Mouse (Mus musculus) gastrocnemius, adult 2 months (tissue): ENCODE results near the gene Klhdc9. TPM values are rescaled to one million over a fixed set of nuclear protein-coding genes. Genes with fewer than 3 reads are reported as not detected.

ENCODE experiments used
- DNase-seq: peaks from one replicate; pipeline ENCODE4 v3.0.0; 2022
- H3K27ac ChIP-seq: fragments of 200-600 bp; 2 replicates; pipeline ENCODE4 v1.8.1; 2022; ENCODE audit warnings: mild to moderate bottlenecking
- H3K4me3 ChIP-seq: fragments of 200-600 bp; 2 replicates; pipeline ENCODE4 v1.8.1; 2022; ENCODE audit warnings: mild to moderate bottlenecking, moderate library complexity
- CTCF ChIP-seq: fragments of 200-600 bp; IDR thresholded peaks from 2 replicates; pipeline ENCODE4 v1.8.1; 2022; ENCODE audit warnings: antibody characterized with exemption, mild to moderate bottlenecking, moderate library complexity
- intact Hi-C: fragments of 180-260 bp; cut with DNase I; formaldehyde crosslinking; loops from one replicate; pipeline ENCODE4 v1.15.1; 2025
- total RNA-seq, 2 experiments: library from RNA; stranded (reverse); gene quantifications; 2 replicates each; pipeline ENCODE4 v1.2.3; 2021

Klhdc9 gene
- total RNA-seq, 2 experiments from 2014 or later, result not detected

DNA sequence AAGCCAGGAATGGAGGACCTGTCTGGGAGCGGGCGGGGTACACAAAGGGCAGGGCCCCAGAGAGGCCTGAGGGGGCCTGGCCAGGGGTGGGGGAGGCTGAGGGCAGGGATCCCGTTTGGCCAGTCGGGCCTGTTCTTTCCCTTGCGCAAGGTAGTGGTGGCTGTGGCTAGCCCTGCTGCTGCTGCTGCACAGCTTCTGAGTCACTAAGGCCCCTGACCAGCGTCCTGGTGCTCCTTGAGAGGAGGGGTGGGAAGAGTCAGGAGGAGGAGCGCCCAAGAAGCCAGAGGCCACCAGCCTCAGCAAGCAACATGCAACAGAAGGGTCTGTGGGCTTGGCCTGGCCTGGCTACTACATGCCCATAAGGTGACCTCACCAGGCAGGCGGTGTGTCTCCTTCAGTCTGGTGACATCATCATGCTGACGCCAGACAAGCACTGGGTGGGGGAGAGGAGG, 15.1 kb upstream of the Klhdc9 start:
- no peak for TF ChIP-seq CTCF
- Histone ChIP-seq H3K4me3 (no peak overlapping the region), H3K27ac (no peak overlapping the region)
- intact Hi-C loops, result no loop called here
- no peak for DNase-seq

DNA sequence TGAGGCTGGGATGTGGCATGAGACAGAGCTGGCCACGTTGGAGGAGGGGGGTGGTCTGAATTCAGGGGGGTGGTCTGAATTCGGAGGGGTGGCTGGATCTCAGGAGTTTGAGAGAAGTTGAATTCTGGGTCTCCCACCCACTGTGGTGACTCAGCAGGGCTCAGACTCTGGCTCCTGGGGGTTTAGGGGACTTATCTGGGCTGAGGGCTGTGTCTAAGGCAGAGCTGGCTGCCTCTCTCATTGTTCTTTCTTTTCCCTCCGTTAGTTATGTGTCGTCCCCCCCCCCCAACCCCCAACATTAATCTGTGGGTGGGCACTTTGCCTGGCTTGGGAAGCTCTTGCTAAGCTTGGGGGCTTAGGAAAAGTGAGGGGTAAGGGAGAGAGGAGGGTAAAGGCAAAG, 13.3 kb upstream of the Klhdc9 start:
- Histone ChIP-seq H3K27ac (no peak overlapping the region), H3K4me3 (no peak overlapping the region)
- intact Hi-C loops, result no loop called here
- no peak for TF ChIP-seq CTCF
- DNase-seq, result no peak

DNA sequence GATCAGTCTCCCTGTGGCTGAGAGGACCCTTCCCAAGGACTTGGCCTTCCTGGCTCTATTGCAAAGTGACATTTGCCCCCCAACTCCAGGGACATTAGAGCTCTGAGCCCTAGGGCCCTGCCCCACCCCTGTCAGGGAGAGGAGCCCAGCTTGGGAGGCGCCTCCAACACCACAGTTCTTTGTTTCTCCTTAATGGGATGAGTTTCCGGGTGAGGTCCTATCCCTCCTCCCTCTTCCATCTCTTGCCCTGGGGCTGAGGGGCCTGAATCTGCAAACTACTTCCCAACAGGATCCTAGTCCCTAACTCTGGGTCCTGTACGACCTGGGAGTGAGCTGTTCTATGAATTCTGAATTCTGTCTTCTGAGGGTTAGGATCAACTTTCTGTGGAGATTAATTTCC, 12.3 kb upstream of the Klhdc9 start:
- intact Hi-C loops, result no loop called here
- H3K4me3 ChIP-seq, result no peak overlapping the region
- DNase-seq, result no peak
- TF ChIP-seq CTCF, result no peak
- H3K27ac ChIP-seq, result no peak overlapping the region

DNA sequence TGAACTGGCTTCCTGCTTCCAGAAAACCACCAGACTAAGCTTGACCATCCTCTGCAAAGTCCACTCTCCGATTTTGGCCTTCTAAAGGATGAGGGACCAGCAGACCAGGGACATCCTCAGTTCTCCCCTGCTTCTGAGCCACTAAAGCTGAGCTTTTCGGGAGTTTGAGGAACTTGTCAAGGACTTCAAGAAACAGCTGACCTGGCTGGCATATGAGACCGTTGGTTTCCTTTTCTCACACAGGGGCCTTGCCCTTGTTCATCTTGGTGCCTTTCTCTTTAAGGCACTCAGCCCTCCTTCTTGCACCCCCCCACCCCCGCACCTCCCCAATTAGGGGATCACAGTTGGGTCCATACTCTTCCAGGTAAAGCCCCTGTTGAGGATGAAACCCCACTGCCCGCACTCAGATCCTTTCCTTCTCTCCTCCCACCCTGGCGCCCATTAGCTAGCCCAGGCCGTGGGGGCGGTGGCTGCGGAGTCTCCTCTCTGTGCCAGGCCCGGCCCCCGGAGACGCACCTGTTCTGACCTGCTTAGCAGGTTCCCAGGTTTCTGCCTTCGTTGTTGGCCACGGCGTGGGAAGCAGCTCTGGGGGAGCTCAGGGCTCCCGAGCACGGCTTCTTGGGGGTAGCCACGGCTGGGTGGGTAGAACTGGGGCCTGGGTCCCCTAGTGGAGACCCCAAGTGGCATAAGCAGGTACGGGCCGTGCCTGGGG, 9.4 kb upstream of the Klhdc9 start, which contains the start of gene Nectin4:
Gene Nectin4, plus strand, starts transcription at position 255 of the 712 bp plus-strand sequence.
- Histone ChIP-seq H3K27ac (no peak within 1 kb of the TSS), H3K4me3 (no peak within 1 kb of the TSS)
- intact Hi-C loops, result loop anchor here (10.0 kb wide), 1 partner anchor 195 kb away; no protein-coding TSS in a partner anchor
- TF ChIP-seq CTCF, result no peak
- no peak for DNase-seq

DNA sequence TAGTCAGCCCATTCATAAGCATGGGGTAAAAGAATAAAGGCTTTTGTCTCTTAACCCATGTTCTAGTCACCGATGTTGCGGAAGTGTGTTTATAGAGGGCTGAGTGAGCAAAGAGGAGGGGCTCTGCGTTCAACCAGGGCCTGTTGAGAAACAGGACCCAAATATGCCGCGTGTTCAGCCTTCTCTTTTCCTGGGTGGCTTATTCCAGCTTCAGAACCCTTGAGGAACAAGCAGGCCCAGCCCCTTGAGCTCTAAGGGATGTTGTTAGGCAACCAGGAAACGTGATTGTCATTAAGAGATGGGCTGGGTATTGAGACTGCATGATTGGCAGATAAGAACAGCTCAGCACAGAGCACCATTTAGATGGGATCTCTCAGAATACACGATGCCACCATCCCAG, 5.3 kb upstream of the Klhdc9 start:
- Histone ChIP-seq H3K27ac (no peak overlapping the region), H3K4me3 (no peak overlapping the region)
- TF ChIP-seq CTCF, result no peak
- intact Hi-C loops, result loop anchor here (10.0 kb wide), 1 partner anchor 199 kb away; no protein-coding TSS in a partner anchor
- no peak for DNase-seq

DNA sequence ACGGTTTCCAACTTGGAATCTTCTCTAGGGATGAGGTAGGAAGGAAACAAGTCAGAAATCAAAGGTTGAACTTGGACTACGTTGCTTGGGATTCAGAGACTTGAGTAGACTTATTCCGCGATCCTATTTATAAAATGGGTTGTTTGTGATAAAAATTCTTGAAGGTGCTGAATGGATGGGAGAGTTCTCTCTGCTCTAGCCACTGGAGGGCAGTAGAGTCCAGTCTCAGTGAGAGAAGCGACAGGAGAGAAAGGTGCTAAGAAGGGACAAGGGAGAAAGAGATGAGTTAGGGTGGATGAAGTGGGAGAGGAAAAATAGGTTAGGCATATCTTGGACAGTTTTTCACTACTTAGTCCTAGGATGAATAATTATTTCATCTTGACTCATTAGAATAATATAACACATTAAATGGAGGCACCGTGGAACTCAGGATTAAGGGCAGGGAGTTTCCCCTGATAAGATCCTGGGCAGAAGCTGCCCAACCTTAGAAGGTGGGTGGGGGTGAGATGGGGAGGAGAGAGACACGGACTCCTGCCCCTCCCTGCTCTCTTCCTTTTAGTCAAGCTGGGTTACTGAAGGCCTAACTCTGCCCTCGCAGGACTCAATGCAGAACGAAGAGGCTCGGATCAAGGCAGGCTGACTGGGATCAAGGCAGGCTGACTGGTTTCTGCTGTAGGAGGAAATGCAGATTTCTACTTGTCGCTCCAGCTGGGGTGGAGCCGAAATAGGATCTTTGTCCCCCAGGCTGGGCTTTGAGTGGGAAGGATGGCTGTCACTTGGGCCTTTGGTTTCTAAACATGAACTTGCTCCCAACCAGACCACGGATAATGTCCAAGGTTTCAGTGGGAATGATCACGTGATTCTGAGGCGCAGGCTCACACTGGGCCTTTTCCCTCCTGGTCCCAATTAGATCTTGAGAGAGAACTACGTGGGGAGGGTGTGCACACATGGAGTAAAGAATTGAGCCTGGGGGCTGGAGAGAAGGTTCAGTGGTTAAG, 807 bp upstream of the Klhdc9 start:
- peak overlapping the region; percentile 72 for H3K4me3 ChIP-seq
- peak; percentile 94 for TF ChIP-seq CTCF
- peak overlapping the region; percentile 77 for H3K27ac ChIP-seq
- intact Hi-C loops, result loop anchor here (5.0 to 10.0 kb wide), 3 partner anchors 51 to 203 kb away; partner anchors contain the start of gene Usf1
- DNase-seq, result peak; percentile 64

DNA sequence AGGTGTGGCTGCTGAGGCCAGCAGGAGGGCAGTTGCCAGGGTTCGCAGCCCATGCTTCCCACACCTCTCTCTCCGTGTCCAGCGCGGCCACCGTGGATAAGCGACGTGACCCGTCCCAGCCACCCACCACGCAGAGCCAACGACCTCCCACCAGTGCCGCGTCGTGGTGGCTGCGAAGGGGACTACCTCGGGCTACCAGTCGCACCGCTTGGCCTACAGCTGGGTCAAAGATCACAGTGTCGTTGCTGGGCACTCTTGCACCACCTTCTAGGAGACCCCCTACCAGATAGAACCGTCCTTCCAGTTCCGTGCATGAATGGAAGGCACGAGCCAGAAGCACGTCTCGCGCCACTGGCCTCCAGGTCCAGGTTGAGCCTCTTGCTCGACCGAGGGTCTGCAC, 345 bp downstream of the Klhdc9 start:
- TF ChIP-seq CTCF, result no peak
- Histone ChIP-seq H3K4me3 (peak overlapping the region; percentile 72), H3K27ac (peak overlapping the region; percentile 77)
- peak; percentile 34 for DNase-seq
- intact Hi-C loops, result loop anchor here (5.0 to 10.0 kb wide), 3 partner anchors 52 to 205 kb away; partner anchors contain the start of gene Usf1

DNA sequence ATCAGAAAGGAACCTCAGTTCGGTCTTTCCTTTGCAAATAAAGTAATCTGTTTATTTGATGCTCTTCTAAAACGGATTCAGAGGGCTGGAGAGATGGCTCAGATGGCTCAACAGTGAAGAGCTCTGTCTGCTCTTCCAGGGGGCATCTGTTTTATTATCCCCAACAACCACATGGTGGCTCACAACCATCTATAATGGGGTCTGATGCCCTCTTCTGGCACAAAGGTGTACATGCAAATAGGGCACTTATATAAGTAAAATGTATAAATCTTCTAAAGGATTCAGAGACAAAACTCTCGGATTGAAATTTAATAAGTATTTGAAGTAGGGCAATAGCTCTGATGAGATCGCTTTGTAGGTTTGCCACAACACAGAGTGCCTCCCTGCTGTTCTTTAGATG, 2.2 kb downstream of the Klhdc9 start:
- TF ChIP-seq CTCF, result peak; percentile 65
- no peak overlapping the region for H3K27ac ChIP-seq
- DNase-seq, result no peak
- intact Hi-C loops, result loop anchor here (2.0 kb wide), 1 partner anchor 36 kb away; no protein-coding TSS in a partner anchor
- H3K4me3 ChIP-seq, result no peak overlapping the region

DNA sequence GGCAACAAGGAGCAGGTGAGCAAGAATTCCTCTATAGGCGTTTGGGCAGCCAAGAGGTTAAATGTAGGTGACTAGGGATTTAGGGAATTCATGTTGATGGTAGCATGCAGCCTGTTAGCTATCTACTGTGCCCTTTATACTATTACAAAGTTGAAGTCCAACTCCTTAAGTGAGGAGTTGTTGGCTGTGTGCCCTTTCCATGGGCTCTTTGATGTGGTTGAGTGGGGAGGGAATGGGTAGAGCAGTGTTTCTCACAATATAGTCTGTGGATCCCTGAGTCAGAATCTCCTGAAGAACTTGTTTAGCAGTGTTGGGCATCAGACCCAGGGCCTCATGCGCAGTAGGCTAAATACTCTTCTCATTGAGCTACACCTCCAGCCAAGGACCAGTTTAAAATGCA, 3.8 kb downstream of the Klhdc9 start:
- intact Hi-C loops, result no loop called here
- Histone ChIP-seq H3K27ac (no peak overlapping the region), H3K4me3 (no peak overlapping the region)
- no peak for TF ChIP-seq CTCF
- DNase-seq, result no peak

DNA sequence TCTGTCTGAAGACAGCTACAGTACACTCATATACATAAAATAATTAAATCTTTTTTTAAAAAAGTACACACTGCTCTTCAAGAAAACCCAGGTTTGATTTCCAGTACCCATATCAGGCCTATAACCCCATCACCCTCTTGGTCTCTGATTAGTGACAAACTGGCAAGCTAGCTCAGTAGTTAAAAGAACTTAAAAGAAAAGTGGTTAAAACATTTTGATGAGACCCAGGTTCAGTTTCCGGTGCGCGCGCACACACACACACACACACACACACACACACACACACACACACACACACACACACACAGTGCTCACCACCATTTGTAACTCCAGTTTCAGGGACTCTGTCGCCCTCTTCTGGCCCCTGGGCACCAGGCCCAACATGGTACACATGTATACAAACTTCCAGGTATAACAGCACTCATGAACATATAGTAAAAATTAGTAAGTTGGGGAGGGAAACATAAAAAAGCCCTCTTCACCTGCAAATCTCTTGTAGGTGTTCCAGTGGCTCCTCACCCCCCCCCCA, 4.7 kb downstream of the Klhdc9 start:
- intact Hi-C loops, result no loop called here
- peak; percentile 37 for DNase-seq
- Histone ChIP-seq H3K27ac (no peak overlapping the region), H3K4me3 (no peak overlapping the region)
- peak; percentile 39 for TF ChIP-seq CTCF

DNA sequence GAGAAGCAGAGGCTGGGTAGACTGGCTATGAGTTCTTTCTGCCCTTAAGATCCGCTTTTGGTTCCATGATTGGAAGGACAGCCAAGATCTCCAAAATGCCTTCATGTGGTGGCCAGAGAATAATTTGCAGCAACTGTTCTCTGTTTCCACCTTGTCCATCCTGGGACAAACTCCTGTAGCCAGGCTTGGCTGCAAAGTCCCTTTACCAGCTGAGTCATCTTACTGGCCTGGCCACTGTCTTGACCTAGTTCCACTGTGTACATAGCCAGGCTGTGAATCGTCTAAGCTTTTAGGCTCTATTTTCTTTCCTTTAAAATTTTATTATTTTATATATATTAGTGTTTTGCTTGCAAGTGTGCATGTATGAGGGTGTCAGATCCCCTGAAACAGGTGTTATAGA, 11.4 kb downstream of the Klhdc9 start:
- DNase-seq, result peak; percentile 60
- peak overlapping the region; percentile 82 for H3K27ac ChIP-seq
- intact Hi-C loops, result loop anchor here (10.0 kb wide), 1 partner anchor 234 kb away; the partner anchor contains the start of gene Cfap126
- peak overlapping the region; percentile 45 for H3K4me3 ChIP-seq
- no peak for TF ChIP-seq CTCF

DNA sequence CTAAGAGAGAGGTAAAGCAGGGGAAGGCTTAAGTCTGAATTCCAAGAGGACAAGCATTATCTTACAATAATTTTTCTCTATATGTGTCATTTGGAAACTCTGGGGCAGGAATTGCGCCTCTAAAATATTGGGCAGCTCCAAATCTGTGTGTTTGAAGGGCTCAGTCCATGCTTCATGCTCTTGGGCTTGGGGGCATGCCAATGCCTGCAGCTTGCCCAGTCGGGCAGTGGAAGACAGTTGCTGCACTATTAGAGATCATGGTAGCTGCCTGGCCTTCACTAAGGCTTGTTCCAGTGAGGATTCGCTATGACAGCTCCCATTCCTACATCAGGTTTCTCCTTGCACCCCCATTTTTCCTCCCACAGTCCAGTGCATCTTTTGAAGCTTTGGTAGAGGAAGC, 11.9 kb downstream of the Klhdc9 start:
- TF ChIP-seq CTCF, result no peak
- DNase-seq, result peak; percentile 55
- peak overlapping the region; percentile 82 for H3K27ac ChIP-seq
- intact Hi-C loops, result loop anchor here (10.0 kb wide), 1 partner anchor 234 kb away; the partner anchor contains the start of gene Cfap126
- peak overlapping the region; percentile 45 for H3K4me3 ChIP-seq
